Mouse (Mus musculus): ENCODE results near the gene Neurod2. TPM values are rescaled to one million over a fixed set of nuclear protein-coding genes. Genes with fewer than 3 reads are reported as not detected.
A peak's percentile ranks its signal among the peaks of the same experiment; 100 is the strongest.

Neurod2 gene
- polyA plus RNA-seq, 1 experiment from 2014 or later = 0.13 TPM

GRCm38 (mm10) chr11:98340597-98340996 is 11.1 kb upstream of the Neurod2 start:
- H3K9me3 ChIP-seq (replicated peaks; ENCODE audit: control insufficient read depth, low read length) = no peaks in the 10 kb centered on the region
- peaks cover 70% of the 10 kb centered on the region for H3K27me3 ChIP-seq (ENCODE audit: control insufficient read depth, insufficient read depth, low read length)
- no peak overlapping the region for H3K27ac ChIP-seq (replicated peaks; ENCODE audit: low read depth, low read length)
- H3K4me1 ChIP-seq (ENCODE audit: control insufficient read depth, insufficient read depth, low read length) = peaks cover 2% of the 10 kb centered on the region; the same call in 1 of the 2 replicates
- H3K9ac ChIP-seq (replicated peaks; ENCODE audit: low read length) = no peak overlapping the region
- ATAC-seq (replicated peaks; ENCODE audit: insufficient number of reproducible peaks, low FRiP score, low TSS enrichment, low read depth) (no peak), DNase-seq (ENCODE audit: low spot score) (no peak)
- H3K4me2 ChIP-seq (ENCODE audit: low read depth, low read length) = no peak overlapping the region
- 5% methylated on average over 3 of the region's 4 CpGs for WGBS
- no peak overlapping the region for H3K4me3 ChIP-seq (ENCODE audit: low read depth, low read length)
- no peaks in the 10 kb centered on the region for H3K36me3 ChIP-seq (replicated peaks; ENCODE audit: control insufficient read depth, insufficient read depth, low read depth, low read length)

GRCm38 (mm10) chr11:98339679-98340287 is 10.3 kb upstream of the Neurod2 start:
- ATAC-seq (replicated peaks; ENCODE audit: insufficient number of reproducible peaks, low FRiP score, low TSS enrichment, low read depth) = no peak
- 6% methylated on average over 11 of the region's 11 CpGs for WGBS
- Histone ChIP-seq H3K27me3 (ENCODE audit: control insufficient read depth, insufficient read depth, low read length) (peaks cover 73% of the 10 kb centered on the region), H3K4me2 (ENCODE audit: low read depth, low read length) (peak overlapping the region; percentile 70; the same call in 1 of the 2 replicates), H3K9ac (replicated peaks; ENCODE audit: low read length) (no peak overlapping the region), H3K4me3 (ENCODE audit: low read depth, low read length) (no peak overlapping the region), H3K9me3 (replicated peaks; ENCODE audit: control insufficient read depth, low read length) (no peaks in the 10 kb centered on the region), H3K4me1 (ENCODE audit: control insufficient read depth, insufficient read depth, low read length) (peaks cover 2% of the 10 kb centered on the region; the same call in 1 of the 2 replicates), H3K27ac (replicated peaks; ENCODE audit: low read depth, low read length) (no peak overlapping the region), H3K36me3 (replicated peaks; ENCODE audit: control insufficient read depth, insufficient read depth, low read depth, low read length) (no peaks in the 10 kb centered on the region)
- no peak for DNase-seq (ENCODE audit: low spot score)

GRCm38 (mm10) chr11:98339071-98339501 is 9.6 kb upstream of the Neurod2 start:
- Histone ChIP-seq H3K27ac (replicated peaks; ENCODE audit: low read depth, low read length) (no peak overlapping the region), H3K27me3 (ENCODE audit: control insufficient read depth, insufficient read depth, low read length) (peaks cover 80% of the 10 kb centered on the region), H3K4me2 (ENCODE audit: low read depth, low read length) (peak overlapping the region; percentile 70), H3K9me3 (replicated peaks; ENCODE audit: control insufficient read depth, low read length) (no peaks in the 10 kb centered on the region), H3K4me3 (ENCODE audit: low read depth, low read length) (peak overlapping the region; percentile 21), H3K36me3 (replicated peaks; ENCODE audit: control insufficient read depth, insufficient read depth, low read depth, low read length) (no peaks in the 10 kb centered on the region), H3K9ac (replicated peaks; ENCODE audit: low read length) (no peak overlapping the region), H3K4me1 (ENCODE audit: control insufficient read depth, insufficient read depth, low read length) (peaks cover 2% of the 10 kb centered on the region; the same call in 1 of the 2 replicates)
- no peak for DNase-seq (ENCODE audit: low spot score)
- WGBS = 0% methylated on average over 19 of the region's 19 CpGs
- ATAC-seq (replicated peaks; ENCODE audit: insufficient number of reproducible peaks, low FRiP score, low TSS enrichment, low read depth) = no peak

- ATAC-seq (replicated peaks; ENCODE audit: insufficient number of reproducible peaks, low FRiP score, low TSS enrichment, low read depth) = no peak
- peak overlapping the region; percentile 21 for H3K4me3 ChIP-seq (ENCODE audit: low read depth, low read length)
- H3K27ac ChIP-seq (replicated peaks; ENCODE audit: low read depth, low read length) = no peak overlapping the region
- H3K4me1 ChIP-seq (ENCODE audit: control insufficient read depth, insufficient read depth, low read length) = peaks cover 4% of the 10 kb centered on the region; the same call in 1 of the 2 replicates
- no peak overlapping the region for H3K9ac ChIP-seq (replicated peaks; ENCODE audit: low read length)
- no peaks in the 10 kb centered on the region for H3K9me3 ChIP-seq (replicated peaks; ENCODE audit: control insufficient read depth, low read length)
- WGBS = 2% methylated on average over 36 of the region's 57 CpGs
- DNase-seq (ENCODE audit: low spot score) = no peak
- H3K27me3 ChIP-seq (ENCODE audit: control insufficient read depth, insufficient read depth, low read length) = peaks cover 86% of the 10 kb centered on the region
- H3K36me3 ChIP-seq (replicated peaks; ENCODE audit: control insufficient read depth, insufficient read depth, low read depth, low read length) = no peaks in the 10 kb centered on the region
- H3K4me2 ChIP-seq (ENCODE audit: low read depth, low read length) = peak overlapping the region; percentile 70
Measured at GRCm38 (mm10) chr11:98338507-98338961, 9.1 kb upstream of the Neurod2 start.

- DNase-seq (ENCODE audit: low spot score) = no peak
- Histone ChIP-seq H3K9ac (replicated peaks; ENCODE audit: low read length) (no peak overlapping the region), H3K4me1 (ENCODE audit: control insufficient read depth, insufficient read depth, low read length) (peaks cover 2% of the 10 kb centered on the region; the same call in 1 of the 2 replicates), H3K4me2 (ENCODE audit: low read depth, low read length) (no peak overlapping the region), H3K9me3 (replicated peaks; ENCODE audit: control insufficient read depth, low read length) (no peaks in the 10 kb centered on the region), H3K27me3 (ENCODE audit: control insufficient read depth, insufficient read depth, low read length) (peaks cover 92% of the 10 kb centered on the region), H3K4me3 (ENCODE audit: low read depth, low read length) (no peak overlapping the region), H3K27ac (replicated peaks; ENCODE audit: low read depth, low read length) (no peak overlapping the region), H3K36me3 (replicated peaks; ENCODE audit: control insufficient read depth, insufficient read depth, low read depth, low read length) (no peaks in the 10 kb centered on the region)
- ATAC-seq (replicated peaks; ENCODE audit: insufficient number of reproducible peaks, low FRiP score, low TSS enrichment, low read depth) = no peak
- WGBS = 17% methylated on average over 13 of the region's 13 CpGs
Measured at GRCm38 (mm10) chr11:98336245-98337107, 7.0 kb upstream of the Neurod2 start.

GRCm38 (mm10) chr11:98335250-98335649 is 5.8 kb upstream of the Neurod2 start:
- Histone ChIP-seq H3K9me3 (replicated peaks; ENCODE audit: control insufficient read depth, low read length) (no peaks in the 10 kb centered on the region), H3K36me3 (replicated peaks; ENCODE audit: control insufficient read depth, insufficient read depth, low read depth, low read length) (no peaks in the 10 kb centered on the region), H3K4me1 (ENCODE audit: control insufficient read depth, insufficient read depth, low read length) (peaks cover 2% of the 10 kb centered on the region; the same call in 1 of the 2 replicates), H3K27ac (replicated peaks; ENCODE audit: low read depth, low read length) (no peak overlapping the region), H3K4me3 (ENCODE audit: low read depth, low read length) (no peak overlapping the region), H3K4me2 (ENCODE audit: low read depth, low read length) (no peak overlapping the region), H3K9ac (replicated peaks; ENCODE audit: low read length) (no peak overlapping the region), H3K27me3 (ENCODE audit: control insufficient read depth, insufficient read depth, low read length) (peaks cover 94% of the 10 kb centered on the region)
- 8% methylated on average over 9 of the region's 9 CpGs for WGBS
- ATAC-seq (replicated peaks; ENCODE audit: insufficient number of reproducible peaks, low FRiP score, low TSS enrichment, low read depth) = no peak
- DNase-seq (ENCODE audit: low spot score) = no peak

- Histone ChIP-seq H3K36me3 (replicated peaks; ENCODE audit: control insufficient read depth, insufficient read depth, low read depth, low read length) (no peaks in the 10 kb centered on the region), H3K4me2 (ENCODE audit: low read depth, low read length) (peak overlapping the region; percentile 25), H3K27ac (replicated peaks; ENCODE audit: low read depth, low read length) (no peak overlapping the region), H3K4me3 (ENCODE audit: low read depth, low read length) (no peak overlapping the region), H3K9me3 (replicated peaks; ENCODE audit: control insufficient read depth, low read length) (no peaks in the 10 kb centered on the region), H3K4me1 (ENCODE audit: control insufficient read depth, insufficient read depth, low read length) (peaks cover 2% of the 10 kb centered on the region; the same call in 1 of the 2 replicates), H3K27me3 (ENCODE audit: control insufficient read depth, insufficient read depth, low read length) (peaks cover 94% of the 10 kb centered on the region), H3K9ac (replicated peaks; ENCODE audit: low read length) (peak overlapping the region; percentile 25; the same call in 1 of the 2 replicates)
- no peak for DNase-seq (ENCODE audit: low spot score)
- WGBS = 1% methylated on average over 39 of the region's 41 CpGs
- ATAC-seq (replicated peaks; ENCODE audit: insufficient number of reproducible peaks, low FRiP score, low TSS enrichment, low read depth) = no peak
Measured at GRCm38 (mm10) chr11:98333981-98334741, 4.7 kb upstream of the Neurod2 start.
